Mouse (Mus musculus): ENCODE measurements at regions not wholly inside any gene's neighbourhood (a gene's known extent, or its start where the extent isn't known, plus 50 kb on each side); places are given as distances from the start of the nearest gene placed in this dataset.

DNA sequence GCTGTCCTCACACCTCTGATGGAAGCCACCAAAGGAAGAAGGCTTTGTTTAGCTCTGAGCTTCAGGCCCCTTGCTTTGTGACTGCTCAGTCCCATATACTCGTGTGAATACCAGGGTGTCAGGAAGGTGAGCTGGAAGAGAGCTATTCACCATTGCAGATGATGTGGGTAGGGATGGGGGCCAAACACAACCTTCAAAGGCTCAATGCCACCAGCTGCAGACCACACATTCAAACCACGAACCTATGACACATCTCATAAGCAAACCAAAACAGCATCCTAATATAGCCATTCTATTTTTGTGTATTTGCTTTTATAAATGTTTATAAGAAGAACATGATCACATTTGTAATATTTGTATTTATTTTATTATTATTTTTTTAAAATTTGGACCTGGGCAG is 183.3 kb upstream of the Irx5 start:
- TF ChIP-seq POLR2A (IDR thresholded peaks at IDR 0.05; ENCODE audit: extremely low read depth, insufficient read depth, low read length) (no peak), CTCF (IDR thresholded peaks at IDR 0.05; ENCODE audit: extremely low read depth, insufficient read depth, low read length) (no peak)
